Mouse (Mus musculus) erythroblast, adult 5-6 weeks (primary cell): Measurements from ENCODE around the gene Gm5157. TPM values are rescaled to one million over a fixed set of nuclear protein-coding genes. Genes with fewer than 3 reads are reported as not detected.
"Not testable (repeated sequence)": the region's sequence is repeated elsewhere in the genome, so short reads cannot be mapped to it uniquely, and the experiment has no call there.

Experiments used
- ATAC-seq: replicated peaks from 2 replicates; pipeline ENCODE4 v1.8.0; 2016; ENCODE audit warnings: moderate number of reproducible peaks, mild to moderate bottlenecking, moderate TSS enrichment, inconsistent platforms; ENCODE audit not compliant: poor library complexity, low FRiP score, severe bottlenecking
- total RNA-seq, 2 experiments: library from RNA; stranded (forward) in 1 of 2; stranded (reverse) in 1 of 2; fragments of 150-400 nt in 1 of 2; fragments of 200-764, 138-1000 nt in 1 of 2; gene quantifications; 2 replicates each; pipeline versions ENCODE4 v1.2.3 to v1.2.4; 2015 to 2017; ENCODE audit warnings: low replicate concordance in 2 of 2

Gm5157 gene
- not detected in 2 replicates for total RNA-seq (2015; ENCODE audit: low replicate concordance)
- total RNA-seq (2017; ENCODE audit: low replicate concordance): not detected in 2 replicates

- ATAC-seq: not testable (repeated sequence)
These were observed at the start of gene Gm5157 for GRCm38 (mm10) chr7:21190323-21190722. Gene Gm5157 (minus strand): TSS chr7:21190423.

- not testable (repeated sequence) for ATAC-seq
These were observed 28.3 kb downstream of the Gm5157 start, which contains the start of gene Vmn1r123 for GRCm38 (mm10) chr7:21161885-21162284. Gene Vmn1r123 (plus strand): TSS chr7:21162185.

Other genes starting within 250 kb of the Gm5157 start
- not detected in 2 replicates for gene Vmn1r119, start 178.0 kb downstream of the Gm5157 start, total RNA-seq (2015; ENCODE audit: low replicate concordance)
- not detected in 2 replicates for gene Vmn1r119, start 178.0 kb downstream of the Gm5157 start, total RNA-seq (2017; ENCODE audit: low replicate concordance)
- gene Vmn1r120, start 136.6 kb downstream of the Gm5157 start, total RNA-seq (2015; ENCODE audit: low replicate concordance): not detected in 2 replicates
- gene Vmn1r120, start 136.6 kb downstream of the Gm5157 start, total RNA-seq (2017; ENCODE audit: low replicate concordance): not detected in 2 replicates
- not detected in 2 replicates for gene Vmn1r121, start 91.9 kb downstream of the Gm5157 start, total RNA-seq (2015; ENCODE audit: low replicate concordance)
- gene Vmn1r121, start 91.9 kb downstream of the Gm5157 start, total RNA-seq (2017; ENCODE audit: low replicate concordance): 0.42 TPM in 1 of 2 replicates, not detected in the other
- not detected in 2 replicates for gene Vmn1r122, start 56.3 kb downstream of the Gm5157 start, total RNA-seq (2015; ENCODE audit: low replicate concordance)
- not detected in 2 replicates for gene Vmn1r122, start 56.3 kb downstream of the Gm5157 start, total RNA-seq (2017; ENCODE audit: low replicate concordance)
- gene Vmn1r123, start 28.2 kb downstream of the Gm5157 start, total RNA-seq (2015; ENCODE audit: low replicate concordance): not detected in 2 replicates
- not detected in 2 replicates for gene Vmn1r123, start 28.2 kb downstream of the Gm5157 start, total RNA-seq (2017; ENCODE audit: low replicate concordance)
- gene Vmn1r124, start 70.2 kb upstream of the Gm5157 start, total RNA-seq (2015; ENCODE audit: low replicate concordance): not detected in 2 replicates
- gene Vmn1r124, start 70.2 kb upstream of the Gm5157 start, total RNA-seq (2017; ENCODE audit: low replicate concordance): not detected in 2 replicates
- gene Vmn1r125, start 81.8 kb upstream of the Gm5157 start, total RNA-seq (2015; ENCODE audit: low replicate concordance): not detected in 2 replicates
- gene Vmn1r125, start 81.8 kb upstream of the Gm5157 start, total RNA-seq (2017; ENCODE audit: low replicate concordance): not detected in 2 replicates
- gene Vmn1r126, start 111.0 kb upstream of the Gm5157 start, total RNA-seq (2015; ENCODE audit: low replicate concordance): not detected in 2 replicates
- not detected in 2 replicates for gene Vmn1r126, start 111.0 kb upstream of the Gm5157 start, total RNA-seq (2017; ENCODE audit: low replicate concordance)
- not detected in 2 replicates for gene Vmn1r127, start 129.4 kb upstream of the Gm5157 start, total RNA-seq (2015; ENCODE audit: low replicate concordance)
- gene Vmn1r127, start 129.4 kb upstream of the Gm5157 start, total RNA-seq (2017; ENCODE audit: low replicate concordance): not detected in 2 replicates
- gene Vmn1r128, start 158.9 kb upstream of the Gm5157 start, total RNA-seq (2015; ENCODE audit: low replicate concordance): not detected in 2 replicates
- not detected in 2 replicates for gene Vmn1r128, start 158.9 kb upstream of the Gm5157 start, total RNA-seq (2017; ENCODE audit: low replicate concordance)
- gene Vmn1r129, start 170.9 kb upstream of the Gm5157 start, total RNA-seq (2015; ENCODE audit: low replicate concordance): not detected in 2 replicates
- not detected in 2 replicates for gene Vmn1r129, start 170.9 kb upstream of the Gm5157 start, total RNA-seq (2017; ENCODE audit: low replicate concordance)
- not detected in 2 replicates for gene Gm6882, start 242.3 kb upstream of the Gm5157 start, total RNA-seq (2015; ENCODE audit: low replicate concordance)
- not detected in 2 replicates for gene Gm6882, start 242.3 kb upstream of the Gm5157 start, total RNA-seq (2017; ENCODE audit: low replicate concordance)